Mouse (Mus musculus) large intestine, adult 2 months (tissue): ENCODE results near the gene Fam222b. TPM values are rescaled to one million over a fixed set of nuclear protein-coding genes. Genes with fewer than 3 reads are reported as not detected.
A peak's percentile ranks its signal among the peaks of the same experiment; 100 is the strongest.

Source experiments
- DNase-seq: peaks from one replicate; pipeline ENCODE4 v3.0.0-alpha.2; 2012; ENCODE audit warnings: low read depth, low spot score
- WGBS: fragments of 180-500 bp; shearing (Covaris S2); methylation state at CpG from one replicate; pipeline ENCODE4 v1.1.7; 2018; 5-methylcytosine and 5-hydroxymethylcytosine counted together
- polyA plus RNA-seq: library from polyadenylated mRNA; depleted of rRNA; stranded (reverse); fragments of >200 nt; gene quantifications from 2 replicates; pipeline ENCODE4 v1.2.3, GENCODE M21; 2012

Gene Fam222b
- polyA plus RNA-seq, 1 experiment = 7.8 TPM

DNA sequence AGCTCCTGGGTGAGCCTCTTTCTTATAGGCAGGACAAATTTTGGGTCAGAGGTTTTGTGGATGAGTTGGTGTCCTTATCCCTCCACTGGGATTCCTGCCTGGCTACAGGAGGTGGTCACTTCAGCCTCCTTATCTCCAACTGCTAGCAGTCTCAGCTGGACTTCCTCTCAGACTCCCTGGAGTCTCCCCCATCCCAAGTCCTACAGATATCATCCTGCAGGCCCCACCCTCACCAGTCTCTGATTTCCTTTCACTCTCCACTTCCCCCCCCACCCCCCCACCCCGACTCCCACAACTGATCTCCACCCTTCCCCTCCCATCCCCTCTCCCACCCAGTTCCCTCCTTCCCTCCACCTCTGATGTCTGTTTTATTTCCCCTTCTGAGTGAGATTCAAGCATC, 10.9 kb upstream of the Fam222b start:
- 8% methylated on average over 1 of the region's 1 CpGs for WGBS

GRCm38 (mm10) chr11:78086925-78087479, 7.5 kb upstream of the Fam222b start:
- no peak for DNase-seq
- WGBS = 61% methylated on average over 4 of the region's 4 CpGs

More for the DNA sequence above, 10.9 kb upstream of the Fam222b start:
- no peak for DNase-seq

DNA sequence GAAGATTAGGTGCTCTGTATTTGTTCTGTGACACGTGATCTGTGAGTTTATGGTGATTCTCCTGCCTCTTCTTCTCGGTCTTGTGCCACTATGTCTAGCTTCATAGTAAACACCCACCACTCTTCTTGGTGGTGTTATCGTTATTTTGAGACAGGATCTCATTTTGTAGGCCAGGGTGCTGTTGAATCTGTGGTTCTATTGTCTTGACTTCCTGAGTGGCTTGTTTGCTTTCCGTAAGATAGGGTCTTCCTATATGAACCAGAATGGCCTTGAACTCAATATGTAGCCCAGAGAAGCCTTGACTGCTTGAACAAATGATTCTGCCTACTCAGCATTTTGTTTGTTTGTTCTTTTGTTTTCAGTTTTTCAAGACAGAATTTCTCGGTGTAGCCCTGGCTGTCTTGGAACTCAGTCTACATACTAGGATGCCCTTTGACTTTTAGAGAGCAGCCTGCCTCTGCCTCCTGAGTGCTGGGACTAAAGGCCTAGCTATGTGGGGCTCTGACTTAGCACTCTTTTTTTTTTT, 6.6 kb upstream of the Fam222b start:
- no peak for DNase-seq

DNA sequence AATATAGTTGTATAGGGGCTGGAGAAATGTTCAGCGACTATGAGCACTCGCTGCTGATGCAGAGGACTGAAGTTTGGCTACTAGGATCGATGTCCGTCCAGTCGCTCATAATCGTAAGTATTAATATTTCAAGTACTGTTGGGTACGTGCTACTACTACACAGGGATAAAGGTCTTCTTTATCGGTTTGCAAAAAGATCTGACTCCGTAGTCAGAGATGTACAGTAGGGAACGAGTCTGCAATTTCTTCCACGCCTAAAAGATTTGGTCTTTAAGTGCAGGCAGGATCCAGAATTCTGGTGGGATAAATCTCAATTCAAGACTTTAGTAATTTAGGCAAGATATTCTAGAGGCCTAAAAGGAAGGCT, 340 bp upstream of the Fam222b start:
- 38% methylated on average over 11 of the region's 11 CpGs for WGBS

More for the DNA sequence above, 6.6 kb upstream of the Fam222b start:
- 70% methylated on average over 5 of the region's 5 CpGs for WGBS

GRCm38 (mm10) chr11:78095144-78095516, 670 bp downstream of the Fam222b start:
- no peak for DNase-seq
- 13% methylated on average over 5 of the region's 5 CpGs for WGBS

More for the DNA sequence above, 340 bp upstream of the Fam222b start:
- no peak for DNase-seq

- DNase-seq = no peak
- 57% methylated on average over 3 of the region's 3 CpGs for WGBS
These were observed 2.6 kb downstream of the Fam222b start for GRCm38 (mm10) chr11:78097077-78097476.

- no peak for DNase-seq
- WGBS = 83% methylated on average over 11 of the region's 11 CpGs
These were observed 6.3 kb downstream of the Fam222b start for GRCm38 (mm10) chr11:78100746-78101145.

DNA sequence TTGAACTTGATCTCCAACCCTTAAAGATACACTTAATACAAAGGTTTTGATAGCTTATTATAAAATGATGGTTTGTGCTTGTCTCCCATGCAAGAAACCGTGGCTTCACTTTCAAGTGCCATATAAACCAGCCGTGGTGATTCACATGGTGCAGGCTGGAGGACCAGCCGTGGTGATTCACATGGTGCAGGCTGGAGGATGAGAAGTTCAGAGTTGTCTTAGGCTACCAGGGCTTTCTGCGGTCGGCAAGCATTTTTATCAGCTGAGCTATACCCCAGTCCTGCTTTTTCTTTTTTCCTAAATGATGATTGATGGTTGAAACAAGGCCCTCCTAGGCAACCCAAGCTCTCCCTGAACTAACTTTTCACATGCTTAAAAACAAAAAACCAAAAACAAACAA, 7.7 kb downstream of the Fam222b start:
- WGBS = 92% methylated on average over 5 of the region's 5 CpGs
- DNase-seq = no peak

- WGBS = 57% methylated on average over 5 of the region's 5 CpGs
- DNase-seq = no peak
These were observed 8.7 kb downstream of the Fam222b start for GRCm38 (mm10) chr11:78102958-78103747.

- 94% methylated on average over 5 of the region's 5 CpGs for WGBS
- no peak for DNase-seq
These were observed 10.0 kb downstream of the Fam222b start for GRCm38 (mm10) chr11:78104501-78104900.

DNA sequence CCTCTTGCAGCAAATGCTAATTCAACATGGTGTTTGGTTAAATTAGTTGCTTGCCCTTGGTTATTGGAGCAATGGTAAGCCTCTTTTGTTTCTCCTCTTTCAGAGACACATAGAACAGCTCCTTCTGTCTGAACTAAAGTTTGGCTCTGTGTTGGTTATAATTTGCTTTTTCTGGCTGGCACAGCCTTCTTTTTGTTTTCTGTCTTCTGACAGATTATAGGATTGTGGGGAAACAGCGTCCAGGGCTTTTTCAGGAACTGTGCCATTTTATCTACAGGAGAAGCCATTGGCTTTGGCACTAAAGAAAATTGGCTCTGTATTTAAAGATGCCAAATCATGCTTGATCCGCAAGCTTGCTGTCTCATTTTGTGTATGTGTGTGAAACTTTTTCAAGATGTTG, 19.2 kb downstream of the Fam222b start:
- no peak for DNase-seq
- 94% methylated on average over 2 of the region's 2 CpGs for WGBS

GRCm38 (mm10) chr11:78114676-78115366, 20.4 kb downstream of the Fam222b start:
- no peak for DNase-seq
- WGBS = 7% methylated on average over 19 of the region's 19 CpGs

DNA sequence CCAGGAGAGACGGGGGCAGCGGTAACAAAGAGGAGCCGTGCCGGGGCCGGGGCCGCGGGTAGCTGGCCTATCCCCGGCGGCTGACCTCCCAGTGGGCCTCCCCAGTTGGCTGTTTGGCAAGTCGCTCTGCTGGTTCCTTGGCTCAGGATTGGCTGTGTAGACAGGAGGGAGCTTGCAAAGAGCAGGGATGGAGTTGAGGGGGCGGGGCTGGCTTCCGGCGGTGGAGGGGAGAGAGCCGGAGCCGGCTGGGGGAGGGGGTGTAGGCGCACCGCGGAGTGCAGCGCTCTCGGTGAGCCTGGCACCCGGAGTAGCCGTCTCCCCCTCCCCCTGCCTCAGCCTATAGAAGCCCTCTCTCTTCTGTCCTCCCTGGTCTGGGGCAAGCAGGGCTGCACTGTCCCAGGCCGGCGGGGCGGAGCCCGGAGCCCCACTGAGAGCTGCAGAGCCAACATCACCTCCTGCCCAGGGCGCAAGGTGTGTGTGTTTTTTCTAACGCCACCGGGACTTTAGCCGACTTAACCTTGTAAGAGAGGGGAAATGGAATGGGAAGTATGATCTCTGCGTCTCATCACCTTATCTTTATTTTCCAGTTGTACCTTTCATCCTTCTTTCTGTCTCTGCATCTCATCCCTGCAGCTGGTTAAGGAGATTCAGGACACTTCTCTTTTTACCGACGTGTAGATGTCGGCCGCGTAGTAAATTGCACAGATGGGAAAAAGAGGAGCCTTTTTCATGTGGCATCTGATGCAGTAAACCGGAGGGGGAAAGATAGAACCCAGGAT, 21.1 kb downstream of the Fam222b start:
- WGBS = 3% methylated on average over 35 of the region's 37 CpGs
- DNase-seq = peak; percentile 80

DNA sequence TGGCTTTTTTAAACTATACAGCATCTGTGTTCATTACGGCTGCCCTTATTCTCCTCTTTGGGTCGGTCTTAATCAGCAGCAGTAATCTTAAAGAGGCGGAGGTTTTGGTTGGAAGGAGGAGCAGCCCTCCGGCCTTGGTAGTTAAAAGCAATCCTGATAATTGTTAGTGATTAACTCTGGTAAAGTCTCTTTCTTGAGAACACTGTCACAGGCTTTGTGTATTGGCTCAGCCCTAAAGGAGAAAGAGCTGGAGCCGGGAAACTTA, 21.6 kb downstream of the Fam222b start:
- no peak for DNase-seq
- 31% methylated on average over 5 of the region's 5 CpGs for WGBS

DNA sequence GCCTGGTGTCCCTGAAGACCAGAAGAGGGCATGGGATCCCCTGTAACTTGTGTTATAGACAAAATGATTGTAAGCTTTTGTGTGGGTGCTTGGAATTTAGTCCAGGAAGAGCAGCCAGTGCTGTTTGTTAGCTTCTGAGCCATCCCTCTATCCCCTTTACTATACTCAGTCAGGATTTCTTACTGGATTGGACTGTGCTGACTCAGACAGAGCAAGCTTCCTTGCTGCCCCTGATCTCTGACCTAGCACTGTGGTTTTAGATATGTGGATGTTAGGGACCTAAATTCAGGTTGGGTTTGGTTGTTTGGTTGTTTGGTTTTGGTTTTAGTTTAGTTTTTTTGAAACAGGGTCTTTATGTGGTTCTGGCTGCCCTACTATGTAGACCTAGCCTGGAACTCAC, 24.0 kb downstream of the Fam222b start:
- DNase-seq = no peak

- DNase-seq = no peak
- 75% methylated on average over 8 of the region's 8 CpGs for WGBS
These were observed 25.4 kb downstream of the Fam222b start for GRCm38 (mm10) chr11:78119898-78120297.

DNA sequence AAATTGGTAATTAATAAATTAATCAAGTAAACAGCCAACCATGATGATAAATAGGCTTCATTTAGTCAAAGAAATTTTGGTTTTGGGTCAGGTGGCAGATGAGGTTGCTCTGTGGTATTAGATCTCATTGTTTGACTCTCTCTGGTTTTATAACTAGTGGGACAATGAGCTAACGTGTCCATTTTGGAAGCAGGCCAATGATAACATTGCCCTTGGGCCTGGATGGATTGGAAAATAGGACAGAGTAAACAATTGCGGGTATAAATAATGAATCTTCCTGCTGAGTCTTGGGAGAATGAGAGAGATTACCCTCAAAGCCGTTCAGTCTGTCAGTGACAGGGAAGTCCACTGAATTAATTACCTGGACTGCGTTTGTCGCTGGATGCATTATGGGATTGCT, 26.7 kb downstream of the Fam222b start:
- DNase-seq = no peak
- WGBS = 32% methylated on average over 5 of the region's 5 CpGs

DNA sequence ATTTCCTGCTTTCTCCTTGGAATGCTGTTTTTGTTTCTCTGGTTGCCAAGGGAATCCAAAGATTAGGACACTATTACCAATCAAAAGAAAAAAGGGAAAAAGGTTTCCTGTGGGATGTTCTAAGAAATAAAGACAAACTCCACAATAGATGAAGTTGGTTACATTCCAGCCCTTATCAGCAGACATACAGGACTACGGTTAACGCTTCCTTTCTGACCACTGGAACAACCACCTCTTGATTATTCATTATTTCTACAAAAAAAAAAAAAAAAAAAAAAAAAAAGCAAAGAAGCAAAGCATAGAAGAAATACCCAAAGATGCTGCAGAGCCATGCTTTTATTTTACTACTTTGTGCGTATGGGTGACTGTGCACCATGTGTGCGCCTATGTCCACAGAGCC, 28.4 kb downstream of the Fam222b start:
- WGBS = 87% methylated on average over 4 of the region's 4 CpGs
- DNase-seq = no peak

GRCm38 (mm10) chr11:78123782-78124181, 29.3 kb downstream of the Fam222b start:
- no peak for DNase-seq

DNA sequence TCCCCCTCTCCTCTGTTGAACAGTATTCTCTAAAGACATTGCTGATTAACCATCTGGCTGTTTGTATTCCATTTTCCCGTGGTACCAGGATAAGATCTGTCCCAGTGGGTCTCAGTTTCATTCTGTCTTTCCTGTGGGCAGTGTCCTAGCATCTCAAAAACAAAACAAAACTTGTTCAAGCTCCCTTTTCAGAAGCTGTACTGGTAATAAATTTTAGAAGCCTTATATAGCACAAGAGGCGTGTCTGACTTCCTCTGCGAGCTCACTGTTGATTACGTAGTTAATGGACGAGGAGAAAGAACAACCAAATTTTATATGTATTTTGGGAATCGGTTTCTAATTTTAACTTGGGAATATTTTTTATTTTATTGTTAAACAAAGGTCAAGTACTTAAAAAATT, 31.2 kb downstream of the Fam222b start:
- no peak for DNase-seq
- 19% methylated on average over 6 of the region's 6 CpGs for WGBS
